In genomic region chr15:92348453-92348852, GRCm38 (mm10) we compare ENCODE assay signal across 3 mouse cellular contexts. TPM values are rescaled to one million over a fixed set of nuclear protein-coding genes. Genes with fewer than 3 reads are reported as not detected.
"Had no signal": no experiment of that assay in that cellular context is flagged by ENCODE, and none has a peak within 500 bp of the region (broad histone marks: within the 10 kb centered on the region; RNA-seq: fewer than 3 reads in every experiment).

No protein-coding gene starts in this region.

RNA-seq across cellular contexts. Expression of gene Pdzrn4, which starts 48.2 kb away (rescaled TPM):
- polyA plus RNA-seq: liver, adult 2 months; liver, postnatal 0 days; macrophage had no signal
